Mouse (Mus musculus): Measurements from ENCODE around the gene Cacna1i. TPM values are rescaled to one million over a fixed set of nuclear protein-coding genes. Genes with fewer than 3 reads are reported as not detected.
A peak's percentile ranks its signal among the peaks of the same experiment; 100 is the strongest.

Gene Cacna1i
- total RNA-seq (2021), result under 1 TPM in 1 of 2 experiments, not detected in 1; 0.10 TPM
- long read RNA-seq, experiment 1, result 0 reads
- long read RNA-seq, experiment 2, result 0 reads

GRCm38 (mm10) chr15:80286851-80287415 lies at the start of gene Cacna1i:
TSS of gene Cacna1i (plus strand) at chr15:80287238.
- intact Hi-C loops (cut with DNase I), result loop anchor here (5.0 to 10.0 kb wide), 2 partner anchors 198 to 405 kb away; no protein-coding TSS in a partner anchor
- no peak for DNase-seq

GRCm38 (mm10) chr15:80248135-80248534 lies 38.9 kb upstream of the Cacna1i start:
- intact Hi-C loops (cut with DNase I), result no loop called here
- DNase-seq, result no peak

GRCm38 (mm10) chr15:80248596-80248995 lies 38.4 kb upstream of the Cacna1i start:
- intact Hi-C loops (cut with DNase I), result no loop called here
- DNase-seq, result no peak

- DNase-seq, result no peak
- intact Hi-C loops (cut with DNase I), result no loop called here
These were observed 37.4 kb upstream of the Cacna1i start for GRCm38 (mm10) chr15:80249672-80250071.

- DNase-seq, result peak in 1 of 2 experiments; percentile 9
These were observed 36.5 kb upstream of the Cacna1i start for GRCm38 (mm10) chr15:80250586-80250985.

GRCm38 (mm10) chr15:80253530-80253929 lies 33.5 kb upstream of the Cacna1i start:
- intact Hi-C loops (cut with DNase I), result no loop called here
- peak in 1 of 2 experiments; percentile 7 for DNase-seq

More at GRCm38 (mm10) chr15:80250586-80250985, 36.5 kb upstream of the Cacna1i start:
- intact Hi-C loops (cut with DNase I), result no loop called here

- intact Hi-C loops (cut with DNase I), result loop anchor here (2.0 kb wide), 1 partner anchor 19 kb away; the partner anchor contains the start of genes AC140267.1 and Mief1
- peak; percentile 35 to 49 for DNase-seq
These were observed 32.8 kb upstream of the Cacna1i start for GRCm38 (mm10) chr15:80254207-80254606.

GRCm38 (mm10) chr15:80254847-80255645 lies 32.0 kb upstream of the Cacna1i start, which contains the start of gene Atf4:
TSS of gene Atf4 (plus strand) at chr15:80255184.
- intact Hi-C loops (cut with DNase I), result loop anchor here (2.0 kb wide), 1 partner anchor 20 kb away; the partner anchor contains the start of genes AC140267.1 and Mief1
- DNase-seq, result peak; percentile 96 to 98

- intact Hi-C loops (cut with DNase I), result loop anchor here (2.0 kb wide), 1 partner anchor 21 kb away; the partner anchor contains the start of genes AC140267.1 and Mief1
- DNase-seq, result peak; percentile 86 to 87
These were observed 31.4 kb upstream of the Cacna1i start for GRCm38 (mm10) chr15:80255646-80256121.

GRCm38 (mm10) chr15:80256242-80256641 lies 30.8 kb upstream of the Cacna1i start:
- intact Hi-C loops (cut with DNase I), result no loop called here
- DNase-seq, result no peak

GRCm38 (mm10) chr15:80256656-80257601 lies 30.1 kb upstream of the Cacna1i start:
- no peak for DNase-seq
- intact Hi-C loops (cut with DNase I), result no loop called here

- DNase-seq, result peak in 1 of 2 experiments; percentile 29
- intact Hi-C loops (cut with DNase I), result no loop called here
These were observed 29.3 kb upstream of the Cacna1i start for GRCm38 (mm10) chr15:80257602-80258239.

- intact Hi-C loops (cut with DNase I), result no loop called here
- DNase-seq, result peak; percentile 26 to 28
These were observed 28.5 kb upstream of the Cacna1i start for GRCm38 (mm10) chr15:80258240-80259170.

- intact Hi-C loops (cut with DNase I), result loop anchor here (2.0 to 10.0 kb wide), 3 partner anchors 33 to 935 kb away; partner anchors contain the start of gene Mrtfa
These were observed 27.5 kb upstream of the Cacna1i start for GRCm38 (mm10) chr15:80259406-80260045.

GRCm38 (mm10) chr15:80260677-80261076 lies 26.4 kb upstream of the Cacna1i start:
- intact Hi-C loops (cut with DNase I), result loop anchor here (2.0 to 10.0 kb wide), 3 partner anchors 34 to 934 kb away; partner anchors contain the start of gene Mrtfa
- DNase-seq, result peak; percentile 86 to 92

More at GRCm38 (mm10) chr15:80259406-80260045, 27.5 kb upstream of the Cacna1i start:
- no peak for DNase-seq

GRCm38 (mm10) chr15:80261100-80261499 lies 25.9 kb upstream of the Cacna1i start:
- no peak for DNase-seq
- intact Hi-C loops (cut with DNase I), result loop anchor here (2.0 to 10.0 kb wide), 3 partner anchors 34 to 934 kb away; partner anchors contain the start of gene Mrtfa
